Mouse (Mus musculus) G1E-ER4 (cell line): ENCODE results near the gene Jund. TPM values are rescaled to one million over a fixed set of nuclear protein-coding genes. Genes with fewer than 3 reads are reported as not detected.

Experiments
- GATA1 ChIP-seq: IDR thresholded peaks from one replicate; pipeline ENCODE4 v1.8.0; 2012; ENCODE audit warnings: low read length, inconsistent platforms
- polyA plus RNA-seq: library from polyadenylated mRNA; stranded (reverse); fragments of >175 nt; gene quantifications from 2 replicates; pipeline ENCODE4 v1.2.3, GENCODE M21; 2012

Jund gene
- polyA plus RNA-seq = 173 and 232 TPM in 2 replicates

DNA sequence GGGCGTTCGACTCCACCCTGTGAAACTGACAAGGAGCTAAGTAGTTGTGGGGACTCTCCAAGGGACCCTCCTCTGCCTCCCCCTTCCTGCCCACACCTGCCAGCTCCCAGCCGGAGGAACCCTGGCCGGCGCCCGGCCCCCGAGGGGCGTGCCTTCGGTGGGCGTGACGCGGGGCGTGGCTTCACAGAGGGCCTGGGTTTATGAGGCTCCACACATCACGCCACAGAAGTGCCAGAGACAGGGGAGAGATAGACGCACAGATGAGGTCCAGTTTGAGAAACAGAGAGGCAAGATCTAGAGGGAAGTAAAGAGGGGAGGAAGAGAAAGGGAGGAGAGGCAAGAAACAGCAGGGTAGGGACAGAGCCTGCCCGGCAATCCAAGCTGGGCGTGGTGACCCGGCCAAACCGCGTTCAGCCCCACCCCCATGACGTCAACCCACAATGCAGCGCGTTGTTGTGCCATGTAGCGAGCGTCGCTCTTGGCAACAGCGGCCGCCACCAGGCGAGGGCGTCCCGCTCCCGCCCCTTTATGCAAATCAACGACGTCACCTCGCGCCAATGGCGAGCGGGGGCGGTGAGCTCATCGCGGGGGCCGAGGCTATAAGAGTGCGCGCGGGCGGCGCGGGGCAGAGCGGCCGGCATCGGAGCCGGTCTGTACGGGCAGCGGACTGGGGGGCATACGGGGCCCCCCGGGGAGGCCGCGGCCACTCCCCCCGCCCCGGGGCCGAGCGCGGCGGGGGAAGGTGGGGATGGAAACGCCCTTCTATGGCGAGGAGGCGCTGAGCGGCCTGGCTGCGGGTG lies at the start of gene Jund:
Gene Jund, plus strand, starts transcription at position 640 of the 800 bp plus-strand sequence.
- no peak for TF ChIP-seq GATA1

- TF ChIP-seq GATA1 = no peak
Observed at GRCm38 (mm10) chr8:70649324-70649723, 49.4 kb upstream of the Jund start.

- TF ChIP-seq GATA1 = no peak
Observed at GRCm38 (mm10) chr8:70650351-70650750, 48.4 kb upstream of the Jund start.

- TF ChIP-seq GATA1 = no peak
Observed at GRCm38 (mm10) chr8:70653226-70653625, 45.5 kb upstream of the Jund start.

- TF ChIP-seq GATA1 = no peak
Observed at GRCm38 (mm10) chr8:70654121-70654520, 44.6 kb upstream of the Jund start.

- TF ChIP-seq GATA1 = no peak
Observed at GRCm38 (mm10) chr8:70655469-70655868, 43.3 kb upstream of the Jund start.

GRCm38 (mm10) chr8:70656193-70656790 lies 42.5 kb upstream of the Jund start:
- no peak for TF ChIP-seq GATA1

DNA sequence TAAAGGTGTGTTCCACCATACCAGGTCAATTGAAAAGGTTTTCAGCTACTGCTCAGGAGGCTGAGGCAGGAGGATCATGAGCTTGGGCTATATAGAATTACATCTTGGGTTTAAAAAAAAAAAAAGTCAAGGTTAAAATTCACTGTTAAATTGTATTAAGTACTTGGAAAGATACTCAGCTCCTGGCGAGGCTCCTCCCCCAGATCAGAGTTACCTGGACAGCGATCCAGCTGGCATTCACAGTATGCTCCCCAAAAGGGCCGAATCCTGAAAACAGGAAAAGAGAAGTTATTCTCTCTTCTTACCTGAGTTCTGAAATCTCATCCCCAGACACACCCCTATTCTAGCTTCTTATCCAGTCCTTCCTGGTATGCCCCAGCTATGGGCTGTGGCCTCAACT lies 41.5 kb upstream of the Jund start:
- TF ChIP-seq GATA1 = no peak

- TF ChIP-seq GATA1 = no peak
Observed at GRCm38 (mm10) chr8:70657739-70658138, 41.0 kb upstream of the Jund start.

GRCm38 (mm10) chr8:70658897-70659603 lies 39.7 kb upstream of the Jund start:
- TF ChIP-seq GATA1 = no peak

GRCm38 (mm10) chr8:70659604-70660272 lies 39.0 kb upstream of the Jund start:
- TF ChIP-seq GATA1 = no peak

- TF ChIP-seq GATA1 = no peak
Observed at GRCm38 (mm10) chr8:70660273-70660725, 38.5 kb upstream of the Jund start, which contains the start of gene Pgpep1. Gene Pgpep1 (minus strand): TSS chr8:70660388.

DNA sequence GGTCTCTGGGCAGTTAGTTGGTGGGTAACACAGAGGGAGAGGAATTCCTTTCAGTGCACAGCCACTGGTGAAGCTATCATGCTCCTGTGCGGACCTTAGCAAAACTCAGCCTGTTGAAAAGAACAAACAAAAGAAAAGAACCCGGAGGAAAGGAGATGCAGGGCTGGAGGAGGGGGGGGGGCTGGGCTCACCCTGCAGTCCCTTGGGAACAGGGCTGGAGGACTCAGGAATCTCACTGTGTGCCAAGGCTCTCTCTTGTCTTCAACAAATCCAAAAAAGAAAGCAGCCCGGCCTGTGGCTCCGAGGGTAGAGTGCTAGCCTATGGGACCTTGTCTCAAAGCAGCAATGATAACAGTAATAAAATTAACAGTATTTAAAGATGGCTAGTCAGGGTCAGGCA lies 35.1 kb upstream of the Jund start:
- no peak for TF ChIP-seq GATA1

GRCm38 (mm10) chr8:70664631-70665030 lies 34.1 kb upstream of the Jund start:
- TF ChIP-seq GATA1 = no peak

GRCm38 (mm10) chr8:70665599-70665998 lies 33.1 kb upstream of the Jund start:
- TF ChIP-seq GATA1 = no peak

- TF ChIP-seq GATA1 = no peak
Observed at GRCm38 (mm10) chr8:70667071-70667470, 31.7 kb upstream of the Jund start.
